Mouse (Mus musculus) left cerebral cortex, postnatal 4 days (tissue): ENCODE results near the gene Sh3bgrl3. TPM values are rescaled to one million over a fixed set of nuclear protein-coding genes. Genes with fewer than 3 reads are reported as not detected.

Experiments
- DNase-seq: peaks from one replicate; pipeline ENCODE4 v3.0.0-alpha.2; 2022
- intact Hi-C: fragments of 180-260 bp; cut with DNase I; formaldehyde crosslinking; loops from one replicate; pipeline ENCODE4 v1.15.1; 2025
- total RNA-seq, 2 experiments: library from RNA; stranded (reverse); gene quantifications; 2 replicates each; pipeline ENCODE4 v1.2.3; 2021

Gene Sh3bgrl3
- total RNA-seq, 2 experiments from 2014 or later, result 214 to 231 TPM

DNA sequence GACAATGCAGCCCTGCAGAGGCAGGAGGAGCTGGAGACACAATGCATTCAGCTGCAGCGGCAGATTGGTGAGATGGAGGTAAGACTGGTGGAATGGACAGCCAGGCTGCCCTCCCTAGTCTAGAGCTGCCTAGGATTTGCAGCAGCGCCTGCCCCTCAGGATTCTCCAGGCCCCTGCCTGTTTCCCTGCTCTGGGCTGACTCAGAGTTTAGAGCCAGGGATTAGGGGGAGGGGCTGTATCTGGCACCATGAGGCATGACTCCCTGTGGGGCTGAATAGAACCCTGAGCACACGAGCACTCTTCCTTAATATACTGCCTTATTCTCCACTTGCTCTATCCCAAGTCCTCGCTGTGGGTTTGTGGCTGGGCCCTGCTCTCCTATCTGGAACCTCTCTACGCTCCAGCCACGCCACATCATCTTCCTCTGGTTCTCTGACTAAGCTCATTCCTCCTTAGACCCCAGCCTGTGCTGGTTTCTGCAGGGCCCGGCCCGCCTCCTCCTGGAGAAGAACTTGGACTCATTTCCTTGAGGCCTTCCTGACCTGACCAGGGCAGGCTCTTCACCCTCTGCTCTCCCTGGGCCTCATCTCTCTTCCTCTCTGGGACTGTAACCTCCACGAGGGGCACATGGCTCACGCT is 15.1 kb downstream of the Sh3bgrl3 start:
- intact Hi-C loops, result no loop called here
- DNase-seq, result no peak

DNA sequence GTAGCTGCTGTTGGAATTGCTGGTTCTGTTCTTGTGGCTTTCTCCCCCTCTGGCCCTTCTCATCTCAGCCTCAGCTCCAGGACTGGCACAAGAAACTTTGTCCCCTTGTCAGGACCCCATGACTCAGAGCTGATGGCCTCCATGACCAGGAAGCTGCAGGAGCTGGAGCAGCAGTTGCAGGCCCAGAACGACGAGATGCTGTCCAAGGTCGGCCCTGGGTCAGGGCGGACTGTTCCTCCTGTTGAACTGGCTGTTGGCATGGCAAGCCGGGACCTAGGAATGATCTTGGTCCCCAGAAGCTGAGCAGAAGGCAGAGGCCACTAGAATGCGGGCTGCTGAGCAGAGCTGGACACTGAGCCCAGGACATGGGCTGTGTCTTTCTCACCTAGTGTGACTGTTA is 16.2 kb downstream of the Sh3bgrl3 start:
- intact Hi-C loops, result no loop called here
- DNase-seq, result no peak

DNA sequence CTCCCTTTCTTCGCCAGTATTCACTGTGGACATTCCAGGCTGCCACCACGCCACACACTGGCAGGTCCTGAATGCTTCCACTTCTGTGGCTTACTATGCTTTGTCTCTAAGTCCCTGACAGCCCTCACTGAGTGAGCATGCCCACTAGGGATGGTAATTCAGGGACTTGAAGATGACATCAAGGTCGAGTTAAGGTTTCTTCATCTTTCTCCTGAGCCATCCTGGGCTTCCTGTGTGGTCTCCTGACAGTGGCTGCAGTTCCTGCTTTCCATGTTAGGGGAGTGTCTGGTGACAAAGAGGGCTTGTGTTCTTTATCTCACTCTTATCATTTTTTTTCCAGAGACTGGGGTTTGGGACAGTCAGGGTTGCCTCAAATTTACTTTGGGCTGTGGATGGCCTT is 17.9 kb downstream of the Sh3bgrl3 start:
- DNase-seq, result no peak
- intact Hi-C loops, result no loop called here

DNA sequence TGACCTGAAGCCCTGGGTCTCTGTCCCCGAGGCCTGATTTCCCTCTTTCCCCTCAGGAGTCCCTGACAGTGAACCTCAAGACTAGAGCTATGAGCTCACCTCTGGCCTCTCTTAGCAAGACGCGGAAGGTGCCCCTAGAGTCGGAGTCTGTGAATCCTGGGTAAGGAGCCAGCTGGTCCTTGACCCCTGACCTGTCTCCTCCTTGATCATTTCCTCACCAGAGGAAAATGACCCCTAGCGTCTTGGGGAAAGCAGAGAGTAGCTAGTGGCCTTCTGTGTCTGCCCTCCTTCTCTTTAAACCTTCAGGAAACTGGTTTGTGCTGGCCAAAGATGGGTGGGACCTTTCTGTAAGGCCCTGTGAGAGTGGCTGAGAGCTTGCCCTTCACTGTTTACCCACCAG is 20.4 kb downstream of the Sh3bgrl3 start:
- intact Hi-C loops, result no loop called here
- no peak for DNase-seq

DNA sequence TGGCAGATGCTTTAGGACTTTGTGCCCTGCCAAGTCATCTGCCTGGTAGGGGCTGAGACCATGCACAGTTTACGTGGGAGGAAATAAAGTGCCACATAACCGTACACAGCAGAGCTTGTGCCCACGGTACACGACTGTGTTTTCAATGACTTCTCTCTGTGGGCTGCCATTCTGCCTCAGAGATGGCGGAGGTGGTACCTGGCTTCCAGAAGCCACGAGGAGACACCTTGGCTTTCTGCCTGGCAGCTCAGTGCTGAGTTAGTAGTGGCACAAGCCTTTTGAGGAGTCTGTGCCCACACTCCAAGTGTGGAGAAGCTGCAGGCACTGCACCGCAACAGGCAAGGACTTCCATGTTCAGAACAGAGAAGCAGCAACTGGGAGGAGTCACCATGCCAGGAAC is 20.9 kb downstream of the Sh3bgrl3 start:
- intact Hi-C loops, result no loop called here
- DNase-seq, result no peak

DNA sequence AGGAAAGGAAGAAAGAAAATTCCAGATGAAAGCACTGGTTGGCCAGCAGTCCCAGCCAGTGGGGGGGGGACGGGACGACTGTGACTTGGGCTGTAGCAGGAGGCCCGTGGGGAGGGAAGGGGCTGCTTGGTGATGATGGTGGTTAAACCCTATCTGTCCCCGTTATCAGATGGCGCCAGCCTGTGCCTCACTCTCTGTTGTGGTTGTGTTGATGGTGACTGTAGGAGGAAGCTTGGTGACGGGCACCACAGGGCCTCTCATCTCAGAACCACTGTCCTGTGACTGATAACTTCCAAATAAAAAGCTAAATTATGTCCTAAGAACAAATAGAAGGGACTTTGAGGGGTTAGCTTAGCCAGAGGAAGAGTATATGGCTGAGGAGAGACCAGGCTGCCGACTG is 22.5 kb downstream of the Sh3bgrl3 start:
- intact Hi-C loops, result no loop called here
- DNase-seq, result no peak

DNA sequence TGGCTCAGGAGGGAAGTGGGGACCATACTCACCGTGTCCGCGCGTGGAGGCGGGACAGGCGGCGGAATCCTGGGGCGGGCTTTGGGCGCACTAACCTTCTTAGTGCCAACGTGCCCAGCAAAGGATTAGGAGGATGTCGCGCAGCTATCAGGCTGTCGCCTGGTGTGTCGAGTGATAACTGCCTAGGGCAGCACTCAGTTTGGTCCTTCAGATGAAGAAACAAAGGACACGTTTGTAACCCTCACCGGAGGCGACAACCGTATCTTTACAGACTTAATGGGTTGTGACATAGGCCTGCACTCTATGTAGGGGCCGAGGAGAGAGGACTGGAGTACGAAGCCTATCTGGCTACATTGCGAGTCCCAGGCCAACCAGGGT is 25.9 kb downstream of the Sh3bgrl3 start:
- intact Hi-C loops, result no loop called here
- DNase-seq, result no peak

DNA sequence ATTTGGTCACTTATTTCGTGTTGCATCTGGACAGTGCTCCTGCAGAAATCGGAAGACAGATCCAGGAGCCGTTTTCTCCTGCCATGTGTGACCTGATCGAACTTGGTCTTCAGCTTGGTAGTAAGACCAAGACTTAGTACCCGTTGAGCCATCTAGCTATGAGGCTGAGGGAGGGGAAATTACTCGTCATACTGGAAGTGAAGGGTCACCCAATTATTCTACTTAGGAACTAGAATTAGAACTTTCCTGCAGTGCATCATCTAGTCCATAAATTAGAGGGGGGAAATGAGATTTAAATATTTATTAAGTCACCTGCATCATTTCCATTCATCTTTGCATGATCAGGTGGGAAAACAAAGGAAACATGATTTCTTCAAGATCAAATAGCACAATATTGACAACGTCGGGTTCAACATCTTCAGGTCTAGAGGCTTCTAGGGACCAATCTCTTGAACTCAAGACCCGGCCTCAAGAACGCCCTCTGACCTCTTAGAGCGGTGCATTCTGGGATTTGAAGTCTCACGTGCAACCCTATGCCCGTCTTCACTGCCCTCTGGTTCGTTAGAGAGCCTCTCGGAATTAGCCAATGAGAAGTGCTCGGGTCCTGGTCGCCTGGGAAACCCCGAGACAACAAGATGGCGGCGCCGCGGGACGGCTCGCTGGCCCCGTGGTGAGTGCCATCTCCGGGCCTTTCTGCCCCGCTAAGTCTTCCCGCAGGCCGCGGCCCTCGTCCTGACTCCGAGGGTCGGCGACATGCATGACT is 26.4 kb downstream of the Sh3bgrl3 start, which contains the start of gene Ubxn11:
Gene Ubxn11 (plus strand): TSS at position 592 of the 763 bp plus-strand sequence.
- DNase-seq, result peak; percentile 86
- intact Hi-C loops, result no loop called here

DNA sequence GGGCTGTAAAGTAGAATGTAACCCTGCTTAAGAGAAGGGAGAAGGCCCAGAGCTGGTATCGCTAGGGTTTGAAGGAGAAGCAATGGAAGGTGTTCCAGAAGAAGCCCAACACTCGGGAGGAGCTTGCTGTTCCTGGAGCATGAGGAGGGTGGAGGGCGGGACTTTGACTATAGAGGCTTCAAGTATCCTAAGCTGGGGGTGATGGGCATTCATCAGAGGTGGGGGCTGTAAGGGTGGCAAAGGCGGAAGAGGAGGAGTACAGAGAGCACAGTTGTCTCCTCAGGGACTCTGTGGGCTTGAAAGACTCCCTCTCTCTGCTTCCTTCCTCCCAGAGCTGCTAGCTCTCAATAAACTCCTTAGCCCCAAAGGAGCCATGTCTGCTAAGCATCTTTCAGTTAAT is 28.3 kb downstream of the Sh3bgrl3 start:
- intact Hi-C loops, result no loop called here
- DNase-seq, result no peak

DNA sequence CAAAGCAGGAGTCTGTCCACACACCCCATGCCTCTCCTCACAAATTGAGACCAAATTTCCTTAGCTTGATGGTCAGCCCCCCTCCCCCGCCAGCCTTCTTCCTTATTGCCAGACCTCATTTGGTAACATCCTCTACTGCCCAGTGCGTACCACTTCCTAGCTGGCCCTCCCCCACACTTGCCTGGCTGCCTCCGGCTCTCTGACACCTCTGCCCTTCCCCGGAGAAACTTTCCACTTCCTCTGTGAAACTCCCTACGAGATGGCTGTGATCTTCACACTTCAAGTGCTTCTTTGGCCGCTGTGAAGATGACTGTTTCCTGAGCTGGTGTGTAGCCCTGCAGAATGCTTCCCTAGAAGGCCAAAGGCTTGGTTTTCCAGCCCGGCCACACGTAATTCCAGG is 30.0 kb downstream of the Sh3bgrl3 start:
- no peak for DNase-seq
- intact Hi-C loops, result no loop called here

DNA sequence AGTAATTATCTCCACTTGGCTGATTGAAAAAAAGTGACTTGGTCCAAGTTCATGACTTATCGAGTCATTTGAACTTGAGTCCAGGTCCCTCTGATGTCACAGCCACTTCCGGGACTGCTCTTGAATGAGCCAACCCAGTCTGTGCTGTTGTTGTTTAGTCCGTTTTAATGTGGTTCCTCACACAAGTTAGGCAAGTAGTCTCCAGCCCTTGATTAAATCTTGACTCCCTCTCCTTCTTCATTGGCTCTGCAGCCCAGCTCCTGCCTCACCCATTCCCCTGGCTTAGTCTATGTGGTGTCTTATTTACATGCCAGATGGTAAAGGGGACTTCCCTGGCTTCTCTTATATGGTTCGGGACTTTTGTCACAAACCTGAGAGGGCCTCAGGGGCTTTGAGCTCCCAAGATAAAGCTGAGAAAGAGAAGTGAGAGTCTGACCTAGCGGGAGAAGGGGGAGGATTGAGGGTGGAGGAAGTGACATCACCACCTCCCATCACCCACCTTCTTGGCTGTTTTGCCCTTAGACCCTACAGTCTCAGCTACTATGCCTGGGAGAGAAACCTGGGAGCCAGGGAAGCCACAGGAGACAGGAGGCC is 31.5 kb downstream of the Sh3bgrl3 start:
- intact Hi-C loops, result no loop called here
- no peak for DNase-seq

DNA sequence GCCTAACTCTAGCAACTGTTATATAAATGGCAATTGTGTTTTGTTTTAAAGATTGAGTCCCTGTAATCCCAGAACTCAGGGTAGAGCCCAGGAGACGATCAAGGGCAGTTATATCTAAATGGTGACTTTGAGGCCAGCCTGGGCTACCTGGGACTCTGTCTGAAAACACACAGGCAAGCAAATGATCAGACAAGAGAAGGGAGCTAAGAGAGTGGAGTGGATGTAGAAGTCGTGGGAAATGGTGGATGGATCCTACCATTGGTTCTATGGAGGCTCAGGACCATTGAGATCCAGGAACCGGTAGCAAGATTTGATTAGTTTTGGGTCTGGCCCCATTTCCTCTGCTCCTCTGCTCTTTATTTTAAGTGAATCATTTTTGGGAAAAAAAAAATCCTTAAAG is 32.5 kb downstream of the Sh3bgrl3 start:
- intact Hi-C loops, result no loop called here
- DNase-seq, result no peak

DNA sequence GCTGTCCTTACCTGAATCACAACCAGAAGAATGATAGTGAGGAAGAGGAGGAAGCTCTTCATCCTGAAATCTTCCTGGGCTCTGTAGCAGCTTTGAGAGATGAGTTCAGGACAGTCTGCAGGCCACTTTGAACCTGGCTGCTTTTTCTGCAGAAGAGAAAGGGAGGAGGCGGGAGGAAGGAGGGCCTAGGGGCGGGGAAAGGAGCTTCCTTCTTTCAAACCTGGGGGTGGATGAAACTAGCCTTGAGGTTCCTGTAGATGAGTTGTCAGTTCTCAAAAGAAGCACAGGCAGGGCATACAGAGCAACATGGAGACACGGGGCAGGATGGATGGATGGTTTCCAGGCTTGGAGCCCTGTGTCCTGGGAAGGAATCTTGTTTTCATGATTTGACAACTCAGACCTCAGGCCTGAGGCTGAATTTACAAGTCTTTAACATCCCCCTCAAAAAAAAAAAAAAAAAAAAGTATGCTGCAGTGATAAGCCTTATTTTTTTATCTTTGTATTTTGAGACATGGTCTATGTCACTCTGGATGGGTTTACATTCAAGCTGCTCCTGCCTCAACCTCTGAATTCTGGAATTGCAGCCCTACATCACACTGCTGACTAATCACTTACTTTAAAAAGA is 33.6 kb downstream of the Sh3bgrl3 start, which contains the start of gene Cd52:
Gene Cd52 (minus strand): TSS at position 160 of the 625 bp plus-strand sequence.
- DNase-seq, result no peak
- intact Hi-C loops, result no loop called here

DNA sequence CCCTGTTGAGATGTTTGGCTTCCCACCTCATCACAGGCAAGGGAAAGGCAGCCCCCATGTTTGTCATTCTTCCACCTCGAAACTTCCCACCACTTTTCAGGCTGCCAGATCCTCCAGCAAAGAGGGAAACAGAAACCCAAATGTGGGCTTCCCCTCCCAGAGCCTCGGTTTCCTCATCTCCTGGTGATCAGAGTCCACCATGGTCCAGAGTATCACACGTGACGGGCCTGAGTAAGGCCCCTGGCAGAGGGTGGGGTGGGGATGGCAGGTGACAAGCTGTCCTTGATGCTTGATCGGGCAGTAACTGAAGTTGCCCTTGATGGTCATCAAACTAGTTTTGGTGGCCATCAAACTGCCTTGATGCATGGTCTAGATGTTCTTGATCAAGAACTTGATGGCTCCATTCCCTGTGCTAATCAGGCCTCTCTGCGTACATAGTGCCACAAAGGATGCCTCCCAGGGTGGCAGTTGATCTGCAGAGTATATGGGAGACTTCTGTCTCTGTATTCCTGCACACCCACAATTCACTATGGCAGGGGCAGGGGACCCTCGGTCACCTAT is 34.5 kb downstream of the Sh3bgrl3 start:
- intact Hi-C loops, result no loop called here
- no peak for DNase-seq

DNA sequence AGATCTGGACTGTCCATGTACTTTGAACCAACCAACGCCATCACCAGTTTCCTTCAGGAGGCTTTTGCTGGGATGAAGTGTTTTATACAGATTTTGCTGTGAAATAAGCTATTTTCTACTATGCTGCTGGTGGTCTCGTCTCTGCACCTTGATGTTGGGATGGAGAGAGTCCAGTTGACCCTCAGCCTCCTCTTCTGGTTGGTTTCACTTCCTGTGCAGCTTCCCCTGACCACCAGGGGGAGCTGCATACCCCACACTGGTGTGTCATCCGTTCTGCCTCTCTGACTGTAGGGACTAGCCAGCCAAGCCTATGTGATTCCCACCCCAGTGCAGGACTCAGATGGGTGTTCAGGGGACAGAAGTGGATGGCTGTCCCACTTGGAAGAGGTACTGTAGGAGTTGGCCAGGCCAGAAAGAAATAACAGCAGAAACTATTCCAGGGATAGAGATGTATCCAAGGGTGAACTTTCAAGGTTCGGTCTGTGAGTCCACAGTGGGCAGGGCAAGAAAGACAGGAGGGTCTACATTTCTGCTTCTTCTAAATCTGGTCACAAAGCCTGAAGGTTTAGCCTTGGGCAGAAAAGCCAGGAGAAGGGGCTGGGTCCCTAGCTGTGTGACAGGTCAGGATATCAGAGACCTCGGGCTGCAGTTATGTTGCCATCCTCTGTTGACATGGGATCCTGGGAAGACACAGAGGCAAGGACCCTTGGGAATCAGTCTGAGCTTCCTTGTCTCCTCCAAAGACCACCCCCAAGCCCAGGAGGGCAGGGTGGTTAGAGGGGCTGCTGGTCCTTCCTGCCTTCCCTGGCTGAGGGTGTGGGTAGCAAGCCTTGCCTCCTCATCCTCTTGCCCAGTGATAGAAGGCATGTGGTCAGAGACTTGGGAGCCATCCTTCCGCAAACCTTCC is 36.0 kb downstream of the Sh3bgrl3 start:
- DNase-seq, result peak; percentile 31
- intact Hi-C loops, result no loop called here

DNA sequence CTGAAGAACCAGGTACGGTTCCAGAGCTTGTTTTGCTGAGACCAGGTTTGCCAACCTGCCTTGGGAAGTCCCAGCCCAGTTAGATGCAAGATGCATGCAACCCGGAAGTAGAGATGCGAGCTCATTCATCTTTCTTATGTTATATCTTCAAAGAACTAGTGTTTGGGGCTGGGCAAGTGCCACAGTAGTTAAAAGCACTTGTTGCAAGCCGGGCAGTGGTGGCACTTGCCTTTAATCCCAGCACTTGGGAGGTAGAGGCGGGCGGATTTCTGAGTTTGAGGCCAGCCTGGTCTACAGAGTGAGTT is 37.4 kb downstream of the Sh3bgrl3 start:
- intact Hi-C loops, result no loop called here
- DNase-seq, result no peak

DNA sequence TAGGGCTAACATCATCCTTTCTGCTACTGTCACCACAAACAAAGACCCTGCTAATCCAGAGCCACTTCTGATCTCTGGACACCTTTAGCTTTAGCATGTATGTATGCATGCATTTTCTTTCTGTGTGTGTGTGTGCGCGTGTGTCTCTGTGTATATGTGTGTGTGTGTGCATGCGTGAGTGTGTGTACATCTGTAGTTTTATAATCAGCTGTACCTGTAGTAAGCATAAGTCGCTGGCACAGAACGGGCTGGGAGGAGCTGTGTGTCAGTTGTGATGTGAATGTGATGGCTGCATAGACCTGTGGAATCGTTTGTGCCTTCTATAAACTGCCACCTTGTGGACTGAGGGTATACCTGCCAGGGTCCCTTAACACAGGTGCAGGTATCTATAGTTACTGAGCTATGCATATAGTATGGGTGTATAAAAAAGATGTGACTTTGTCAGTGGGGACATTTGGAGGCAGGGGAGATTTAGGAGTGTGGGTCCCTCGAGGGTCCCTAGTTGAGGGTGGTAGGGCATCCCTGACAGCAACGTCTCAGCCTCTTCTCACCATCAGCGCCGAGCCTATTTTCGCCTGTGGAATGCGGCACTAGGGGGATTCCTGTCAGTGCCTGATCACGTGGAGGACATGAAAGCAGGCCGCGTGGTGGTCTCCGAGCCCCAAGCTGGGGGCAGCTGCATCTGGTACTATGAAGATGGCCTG is 37.9 kb downstream of the Sh3bgrl3 start:
- no peak for DNase-seq
- intact Hi-C loops, result no loop called here

DNA sequence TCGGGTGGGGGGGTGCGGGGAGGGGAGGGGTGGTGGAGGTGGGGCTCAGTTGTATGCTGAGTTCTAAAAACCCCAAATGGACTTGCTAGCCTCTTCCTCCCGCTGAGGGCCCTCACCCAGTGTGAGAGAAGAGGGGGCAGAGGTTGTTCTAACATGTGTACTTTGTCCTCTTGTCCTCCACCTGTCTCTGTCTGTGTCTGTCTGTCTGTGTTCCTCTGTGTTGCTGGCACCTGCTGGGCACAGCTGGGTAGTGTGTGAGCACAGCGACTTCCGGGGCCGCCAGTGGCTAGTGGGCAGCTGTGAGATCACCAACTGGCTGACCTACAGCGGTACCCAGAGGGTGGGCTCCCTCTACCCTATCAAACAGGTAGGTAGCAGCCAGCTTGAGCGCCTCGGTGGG is 39.6 kb downstream of the Sh3bgrl3 start:
- no peak for DNase-seq
- intact Hi-C loops, result no loop called here

DNA sequence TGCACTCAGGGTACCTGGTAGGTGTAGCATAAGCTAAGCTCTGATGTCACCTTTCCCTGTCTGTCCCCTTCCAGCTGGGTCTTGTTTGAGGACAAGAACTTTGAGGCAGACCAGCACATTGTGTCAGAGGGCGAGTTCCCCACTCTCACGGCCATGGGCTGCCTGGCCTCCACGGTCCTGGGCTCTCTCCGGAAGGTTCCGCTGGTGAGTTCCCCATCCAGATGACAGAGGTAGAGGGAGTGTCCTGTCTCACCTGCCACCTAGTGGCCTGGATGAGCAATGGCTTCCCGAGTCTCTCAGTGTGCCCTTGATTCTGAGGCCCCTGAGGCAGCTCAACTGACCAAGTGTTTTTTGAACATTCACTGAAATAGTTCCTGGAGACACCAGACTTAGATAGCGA is 41.2 kb downstream of the Sh3bgrl3 start:
- intact Hi-C loops, result no loop called here
- DNase-seq, result peak; percentile 31

DNA sequence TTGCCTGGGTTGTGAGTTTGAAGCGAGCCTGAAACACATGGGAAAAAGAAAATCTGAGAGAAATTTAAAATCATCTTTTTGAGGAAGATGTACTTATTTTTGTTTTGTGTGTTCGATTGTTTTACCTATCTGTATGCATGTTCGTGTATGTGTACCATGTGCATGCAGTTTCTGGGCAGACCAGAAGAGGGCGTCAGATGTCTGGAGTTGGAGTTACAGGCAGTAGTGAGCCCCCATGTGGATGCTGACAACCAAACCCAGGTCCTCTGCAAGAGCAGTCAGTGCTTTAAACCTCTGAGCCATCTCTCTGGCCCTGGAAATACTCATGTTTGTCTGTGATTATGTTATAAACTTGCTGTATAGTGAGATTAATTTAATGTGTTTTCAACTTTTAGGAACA is 43.6 kb downstream of the Sh3bgrl3 start:
- intact Hi-C loops, result no loop called here
- DNase-seq, result no peak
